Mouse (Mus musculus) embryo, embryonic 9.5 days (tissue): ENCODE results near the gene Hpd.
"Not testable (repeated sequence)": the region's sequence is repeated elsewhere in the genome, so short reads cannot be mapped to it uniquely, and the experiment has no call there.

Experiments
- DNase-seq: peaks from one replicate; pipeline ENCODE4 v3.0.0-alpha.2; 2017; ENCODE audit errors: extremely low spot score

The Hpd gene

GRCm38 (mm10) chr5:123182651-123183050 is at the start of gene Hpd:
TSS of gene Hpd (minus strand) at chr5:123182727.
- DNase-seq: no peak

- no peak for DNase-seq
Observed at GRCm38 (mm10) chr5:123232180-123232579, 49.7 kb upstream of the Hpd start.

GRCm38 (mm10) chr5:123229296-123229695 is 46.8 kb upstream of the Hpd start:
- no peak for DNase-seq

GRCm38 (mm10) chr5:123228524-123228922 is 46.0 kb upstream of the Hpd start:
- peak; percentile 22 for DNase-seq

- DNase-seq: peak; percentile 93
Observed at GRCm38 (mm10) chr5:123227762-123228523, 45.4 kb upstream of the Hpd start.

- DNase-seq: no peak
Observed at GRCm38 (mm10) chr5:123226851-123227250, 44.3 kb upstream of the Hpd start.

GRCm38 (mm10) chr5:123223861-123224260 is 41.3 kb upstream of the Hpd start:
- not testable (repeated sequence) for DNase-seq

- no peak for DNase-seq
Observed at GRCm38 (mm10) chr5:123223051-123223410, 40.5 kb upstream of the Hpd start.

GRCm38 (mm10) chr5:123222346-123223050 is 40.0 kb upstream of the Hpd start:
- DNase-seq: not testable (repeated sequence)

GRCm38 (mm10) chr5:123203591-123203990 is 21.1 kb upstream of the Hpd start:
- not testable (repeated sequence) for DNase-seq

- DNase-seq: not testable (repeated sequence)
Observed at GRCm38 (mm10) chr5:123202771-123203170, 20.2 kb upstream of the Hpd start.

GRCm38 (mm10) chr5:123201987-123202386 is 19.5 kb upstream of the Hpd start:
- no peak for DNase-seq

GRCm38 (mm10) chr5:123201523-123201892 is 19.0 kb upstream of the Hpd start:
- no peak for DNase-seq

GRCm38 (mm10) chr5:123200816-123201522 is 18.4 kb upstream of the Hpd start:
- not testable (repeated sequence) for DNase-seq

GRCm38 (mm10) chr5:123198523-123198922 is 16.0 kb upstream of the Hpd start:
- DNase-seq: no peak

GRCm38 (mm10) chr5:123196746-123197145 is 14.2 kb upstream of the Hpd start:
- DNase-seq: no peak

GRCm38 (mm10) chr5:123195500-123196000 is 13.0 kb upstream of the Hpd start:
- DNase-seq: no peak

GRCm38 (mm10) chr5:123194856-123195255 is 12.3 kb upstream of the Hpd start:
- no peak for DNase-seq

- no peak for DNase-seq
Observed at GRCm38 (mm10) chr5:123193436-123193835, 10.9 kb upstream of the Hpd start.

GRCm38 (mm10) chr5:123192606-123193150 is 10.2 kb upstream of the Hpd start:
- DNase-seq: no peak

GRCm38 (mm10) chr5:123191427-123191826 is 8.9 kb upstream of the Hpd start:
- DNase-seq: no peak

- DNase-seq: no peak
Observed at GRCm38 (mm10) chr5:123190912-123191311, 8.4 kb upstream of the Hpd start.
